In genomic region chr5:22587492-22587891, GRCm38 (mm10) we compare ENCODE assay signal across 26 mouse cellular contexts. TPM values are rescaled to one million over a fixed set of nuclear protein-coding genes. Genes with fewer than 3 reads are reported as not detected.
A peak's percentile ranks its signal among the peaks of the same experiment; 100 is the strongest.
DNase-seq lines count a peak whose midpoint lies in the region; ATAC-seq and TF ChIP-seq lines count a peak whose summit lies in the region.
"Had no signal": no experiment of that assay in that cellular context is flagged by ENCODE, and none has a peak within 500 bp of the region (broad histone marks: within the 10 kb centered on the region; RNA-seq: fewer than 3 reads in every experiment).

No protein-coding gene starts in this region.

- no peak for TF ChIP-seq POLR2A in kidney, adult 2 months (IDR thresholded peaks at IDR 0.05; ENCODE audit: low read depth, low read length)

- peak; percentile 12; the same call in 1 of the 2 replicates for TF ChIP-seq EP300 in liver, postnatal 0 days (IDR thresholded peaks at IDR 0.05; ENCODE audit: low read depth)

- H3K4me1 ChIP-seq in kidney, adult 2 months (ENCODE audit: control insufficient read depth, insufficient read depth, low read length), result peaks cover 6% of the 10 kb centered on the region; the same call in 1 of the 2 replicates
- H3K4me1 ChIP-seq in kidney, embryonic 15.5 days, result no peaks in the 10 kb centered on the region
- peaks cover 6% of the 10 kb centered on the region; the same call in 1 of the 2 replicates for H3K4me1 ChIP-seq in liver, postnatal 0 days (ENCODE audit: insufficient read depth)
- no peaks in the 10 kb centered on the region for H3K4me1 ChIP-seq in liver, embryonic 12.5 days
- H3K4me1 ChIP-seq: embryonic facial prominence, embryonic 12.5 days; hindbrain, embryonic 10.5 days; hindbrain, embryonic 15.5 days; limb, embryonic 10.5 days; limb, embryonic 15.5 days; midbrain, embryonic 10.5 days; midbrain, embryonic 15.5 days had no signal

- WGBS in kidney, adult 2 months, result 61% methylated on average over 1 of the region's 1 CpGs
- 72% methylated on average over 1 of the region's 1 CpGs for WGBS in kidney, embryonic 15.5 days
- 36% methylated on average over 1 of the region's 1 CpGs for WGBS in liver, postnatal 0 days (ENCODE audit: insufficient replicate concordance)
- 33% methylated on average over 1 of the region's 1 CpGs for WGBS in liver, embryonic 12.5 days (ENCODE audit: insufficient replicate concordance)

- H3K27me3 ChIP-seq in kidney, adult 2 months (replicated peaks; ENCODE audit: control insufficient read depth, insufficient read depth, low read length), result no peaks in the 10 kb centered on the region
- H3K27me3 ChIP-seq in kidney, embryonic 15.5 days, result no peaks in the 10 kb centered on the region
- H3K27me3 ChIP-seq in liver, postnatal 0 days (ENCODE audit: insufficient read depth, low read length), result no peaks in the 10 kb centered on the region
- H3K27me3 ChIP-seq in liver, embryonic 12.5 days (replicated peaks), result no peaks in the 10 kb centered on the region
- H3K27me3 ChIP-seq: embryonic facial prominence, embryonic 12.5 days; hindbrain, embryonic 15.5 days; limb, embryonic 15.5 days; midbrain, embryonic 15.5 days had no signal

- DNase-seq in adrenal gland, postnatal 10 days, result peak; percentile 10
- DNase-seq in adrenal gland, postnatal 25 days, result no peak
- peak; percentile 35 for DNase-seq in kidney, adult 2 months
- no peak for DNase-seq in liver, postnatal 0 days
- DNase-seq in lung, adult 18-20 months, result no peak
- DNase-seq: cerebellum, adult 9-10 months; embryo, embryonic 11 days; gastrocnemius, postnatal 14 days; heart, postnatal 14 days; layer of hippocampus, adult 9-11 months; lung, embryonic 14.5 days; spleen, adult 18-20 months; thymus, postnatal 14 days had no signal

- no peak overlapping the region for H3K27ac ChIP-seq in kidney, adult 2 months (ENCODE audit: insufficient read depth, low read depth, low read length)
- H3K27ac ChIP-seq in kidney, embryonic 15.5 days, result no peak overlapping the region
- peak overlapping the region; percentile 74 for H3K27ac ChIP-seq in liver, postnatal 0 days (ENCODE audit: low read depth)
- no peak overlapping the region for H3K27ac ChIP-seq in liver, embryonic 12.5 days
- H3K27ac ChIP-seq: embryonic facial prominence, embryonic 12.5 days; hindbrain, embryonic 10.5 days; hindbrain, embryonic 15.5 days; limb, embryonic 10.5 days; limb, embryonic 15.5 days; midbrain, embryonic 10.5 days; midbrain, embryonic 15.5 days had no signal

- H3K4me2 ChIP-seq in kidney, embryonic 15.5 days, result no peak overlapping the region
- no peak overlapping the region; the same call in 1 of the 2 replicates for H3K4me2 ChIP-seq in liver, postnatal 0 days (ENCODE audit: low read depth, low read length)
- H3K4me2 ChIP-seq in liver, embryonic 12.5 days, result no peak overlapping the region
- H3K4me2 ChIP-seq: embryonic facial prominence, embryonic 12.5 days; hindbrain, embryonic 15.5 days; limb, embryonic 15.5 days; lung, embryonic 14.5 days; midbrain, embryonic 15.5 days had no signal

- no peak for TF ChIP-seq CTCF in kidney, adult 2 months (conservative IDR thresholded peaks at IDR 0.05; ENCODE audit: insufficient read depth, insufficient read length, low read depth, low read length)
- no peak for TF ChIP-seq CTCF in liver, postnatal 0 days (IDR thresholded peaks at IDR 0.05; ENCODE audit: low read depth)

- H3K9me3 ChIP-seq in kidney, embryonic 15.5 days (replicated peaks), result no peaks in the 10 kb centered on the region
- no peaks in the 10 kb centered on the region for H3K9me3 ChIP-seq in liver, postnatal 0 days (ENCODE audit: low read length)
- H3K9me3 ChIP-seq in liver, embryonic 12.5 days (replicated peaks), result no peaks in the 10 kb centered on the region
- H3K9me3 ChIP-seq: embryonic facial prominence, embryonic 12.5 days; G1E; hindbrain, embryonic 10.5 days; hindbrain, embryonic 15.5 days; limb, embryonic 10.5 days; limb, embryonic 15.5 days; midbrain, embryonic 10.5 days; midbrain, embryonic 15.5 days had no signal

- H3K36me3 ChIP-seq in kidney, adult 2 months (ENCODE audit: control insufficient read depth, insufficient read depth, low read length), result no peaks in the 10 kb centered on the region
- H3K36me3 ChIP-seq in kidney, embryonic 15.5 days, result no peaks in the 10 kb centered on the region
- H3K36me3 ChIP-seq in liver, postnatal 0 days (replicated peaks; ENCODE audit: insufficient read depth, low read length), result no peaks in the 10 kb centered on the region
- no peaks in the 10 kb centered on the region for H3K36me3 ChIP-seq in liver, embryonic 12.5 days
- H3K36me3 ChIP-seq: embryonic facial prominence, embryonic 12.5 days; G1E; hindbrain, embryonic 10.5 days; hindbrain, embryonic 15.5 days; limb, embryonic 10.5 days; limb, embryonic 15.5 days; midbrain, embryonic 10.5 days; midbrain, embryonic 15.5 days had no signal

- no peak overlapping the region for H3K4me3 ChIP-seq in kidney, adult 2 months (ENCODE audit: insufficient read depth, low read depth, low read length)
- no peak overlapping the region for H3K4me3 ChIP-seq in kidney, embryonic 15.5 days (replicated peaks)
- no peak overlapping the region for H3K4me3 ChIP-seq in liver, postnatal 0 days (ENCODE audit: low read depth, low read length)
- H3K4me3 ChIP-seq in liver, embryonic 12.5 days, result no peak overlapping the region
- H3K4me3 ChIP-seq: embryonic facial prominence, embryonic 12.5 days; hindbrain, embryonic 10.5 days; hindbrain, embryonic 15.5 days; limb, embryonic 10.5 days; limb, embryonic 15.5 days; midbrain, embryonic 10.5 days; midbrain, embryonic 15.5 days had no signal

- H3K9ac ChIP-seq in kidney, embryonic 15.5 days, result no peak overlapping the region
- no peak overlapping the region for H3K9ac ChIP-seq in liver, postnatal 0 days (replicated peaks)
- no peak overlapping the region for H3K9ac ChIP-seq in liver, embryonic 12.5 days
- H3K9ac ChIP-seq: embryonic facial prominence, embryonic 12.5 days; hindbrain, embryonic 15.5 days; limb, embryonic 15.5 days; lung, embryonic 14.5 days; midbrain, embryonic 15.5 days had no signal

- no peak for ATAC-seq in kidney, embryonic 15.5 days (replicated peaks; ENCODE audit: low FRiP score)
- ATAC-seq in liver, postnatal 0 days, result peak; percentile 77
- ATAC-seq in liver, embryonic 12.5 days, result no peak
- ATAC-seq: forebrain, embryonic 14.5 days; intestine, postnatal 0 days; midbrain, embryonic 15.5 days; Patski had no signal

RNA-seq across cellular contexts. Expression of gene Orc5, which starts 37.3 kb away (rescaled TPM):
- 10 to 100 TPM; 16.0 to 23.4 TPM for total RNA-seq in adrenal gland, postnatal 10 days (2021)
- total RNA-seq in adrenal gland, postnatal 25 days (2021), result 19.2 and 19.9 TPM in 2 replicates
- polyA plus RNA-seq in kidney, adult 2 months (2012; rRNA removed), result 3.2 and 4.2 TPM in 2 replicates
- polyA plus RNA-seq in kidney, embryonic 15.5 days (2015; fragmentation: Nextera tagmentation; extraction: Ambion mirVana), result 37.4 and 40.6 TPM in 2 replicates
- polyA plus RNA-seq in liver, postnatal 0 days (2015; fragmentation: Nextera tagmentation; extraction: Ambion mirVana), result 26.0 and 26.3 TPM in 2 replicates
- polyA plus RNA-seq in liver, embryonic 12.5 days (2016; fragmentation: Nextera tagmentation; extraction: Ambion mirVana), result 66.5 and 72.8 TPM in 2 replicates

Comparison
In these comparisons a context has a peak if more than half of its experiments do, and no peak if none do; other contexts are left out.
1. DNase-seq: peak in adrenal gland, postnatal 10 days (single experiment) and kidney, adult 2 months (single experiment); none in adrenal gland, postnatal 25 days (single experiment), liver, postnatal 0 days (single experiment) and lung, adult 18-20 months (0 of 2).